Mouse (Mus musculus): ENCODE measurements around the gene Tubb1. TPM values are rescaled to one million over a fixed set of nuclear protein-coding genes. Genes with fewer than 3 reads are reported as not detected.

Gene Tubb1
- polyA plus RNA-seq, 1 experiment, result 58.7 TPM

GRCm38 (mm10) chr2:174436916-174437696 is 13.4 kb upstream of the Tubb1 start:
- TF ChIP-seq CTCF (IDR thresholded peaks at IDR 0.05; ENCODE audit: extremely low read depth, insufficient read depth, insufficient read length, insufficient replicate concordance), result no peak
- TF ChIP-seq POLR2A (IDR thresholded peaks at IDR 0.05; ENCODE audit: low read depth, low read length), result no peak
- peak overlapping the region; percentile 91 for H3K4me3 ChIP-seq (ENCODE audit: extremely low read depth, insufficient read depth, insufficient read length)

GRCm38 (mm10) chr2:174437697-174437982 is 12.9 kb upstream of the Tubb1 start:
- Histone ChIP-seq H3K27ac (ENCODE audit: insufficient read depth, low read length) (peak overlapping the region; percentile 94), H3K4me1 (ENCODE audit: control insufficient read depth, insufficient read depth, insufficient read length) (peaks cover 37% of the 10 kb centered on the region), H3K4me3 (ENCODE audit: extremely low read depth, insufficient read depth, insufficient read length) (peak overlapping the region; percentile 91), H3K27me3 (ENCODE audit: control insufficient read depth, insufficient read depth, low read length) (no peaks in the 10 kb centered on the region), H3K36me3 (ENCODE audit: control insufficient read depth, insufficient read depth, low read length) (peaks cover 11% of the 10 kb centered on the region)
- TF ChIP-seq CTCF (IDR thresholded peaks at IDR 0.05; ENCODE audit: extremely low read depth, insufficient read depth, insufficient read length, insufficient replicate concordance), result no peak
- peak; percentile 40; the same call in 1 of the 2 replicates for TF ChIP-seq POLR2A (IDR thresholded peaks at IDR 0.05; ENCODE audit: low read depth, low read length)
- 29% methylated on average over 4 of the region's 4 CpGs for WGBS
- peak; percentile 63 to 73 for DNase-seq (ENCODE audit: low read depth in 1 of 2, low spot score in 2 of 2)

More at GRCm38 (mm10) chr2:174436916-174437696, 13.4 kb upstream of the Tubb1 start:
- H3K27ac ChIP-seq (ENCODE audit: insufficient read depth, low read length), result peak overlapping the region; percentile 94
- peaks cover 37% of the 10 kb centered on the region for H3K4me1 ChIP-seq (ENCODE audit: control insufficient read depth, insufficient read depth, insufficient read length)
- 58% methylated on average over 7 of the region's 7 CpGs for WGBS
- H3K27me3 ChIP-seq (ENCODE audit: control insufficient read depth, insufficient read depth, low read length), result no peaks in the 10 kb centered on the region
- DNase-seq (ENCODE audit: low read depth in 1 of 2, low spot score in 2 of 2), result peak in 1 of 2 experiments; percentile 32
- peaks cover 16% of the 10 kb centered on the region for H3K36me3 ChIP-seq (ENCODE audit: control insufficient read depth, insufficient read depth, low read length)

DNA sequence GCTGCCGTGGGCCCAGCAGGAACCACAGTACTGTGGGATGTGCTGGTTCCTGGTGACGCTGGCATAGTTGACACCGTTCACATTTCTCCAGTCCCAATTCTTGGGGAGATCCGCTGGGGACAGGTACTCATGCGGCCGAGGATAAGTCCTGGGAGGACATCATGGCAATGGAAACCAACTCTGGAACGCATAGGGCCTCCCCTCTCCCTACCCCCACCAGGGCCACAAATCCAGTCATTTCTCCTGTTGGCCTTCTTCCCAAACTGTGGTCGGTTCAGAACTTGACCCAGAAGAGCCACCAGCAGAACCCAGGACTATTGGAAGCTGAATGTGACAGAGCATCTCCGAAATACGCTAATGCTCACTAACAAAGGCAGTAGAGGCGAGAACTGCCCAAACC is 12.3 kb upstream of the Tubb1 start:
- TF ChIP-seq POLR2A (IDR thresholded peaks at IDR 0.05; ENCODE audit: low read depth, low read length), result no peak
- TF ChIP-seq CTCF (IDR thresholded peaks at IDR 0.05; ENCODE audit: extremely low read depth, insufficient read depth, insufficient read length, insufficient replicate concordance), result no peak
- peaks cover 37% of the 10 kb centered on the region for H3K4me1 ChIP-seq (ENCODE audit: control insufficient read depth, insufficient read depth, insufficient read length)
- DNase-seq (ENCODE audit: low read depth in 1 of 2, low spot score in 2 of 2), result no peak
- H3K36me3 ChIP-seq (ENCODE audit: control insufficient read depth, insufficient read depth, low read length), result peaks cover 9% of the 10 kb centered on the region
- WGBS, result 67% methylated on average over 11 of the region's 11 CpGs
- H3K27me3 ChIP-seq (ENCODE audit: control insufficient read depth, insufficient read depth, low read length), result no peaks in the 10 kb centered on the region
- peak overlapping the region; percentile 94 for H3K27ac ChIP-seq (ENCODE audit: insufficient read depth, low read length)
- H3K4me3 ChIP-seq (ENCODE audit: extremely low read depth, insufficient read depth, insufficient read length), result peak overlapping the region; percentile 91

DNA sequence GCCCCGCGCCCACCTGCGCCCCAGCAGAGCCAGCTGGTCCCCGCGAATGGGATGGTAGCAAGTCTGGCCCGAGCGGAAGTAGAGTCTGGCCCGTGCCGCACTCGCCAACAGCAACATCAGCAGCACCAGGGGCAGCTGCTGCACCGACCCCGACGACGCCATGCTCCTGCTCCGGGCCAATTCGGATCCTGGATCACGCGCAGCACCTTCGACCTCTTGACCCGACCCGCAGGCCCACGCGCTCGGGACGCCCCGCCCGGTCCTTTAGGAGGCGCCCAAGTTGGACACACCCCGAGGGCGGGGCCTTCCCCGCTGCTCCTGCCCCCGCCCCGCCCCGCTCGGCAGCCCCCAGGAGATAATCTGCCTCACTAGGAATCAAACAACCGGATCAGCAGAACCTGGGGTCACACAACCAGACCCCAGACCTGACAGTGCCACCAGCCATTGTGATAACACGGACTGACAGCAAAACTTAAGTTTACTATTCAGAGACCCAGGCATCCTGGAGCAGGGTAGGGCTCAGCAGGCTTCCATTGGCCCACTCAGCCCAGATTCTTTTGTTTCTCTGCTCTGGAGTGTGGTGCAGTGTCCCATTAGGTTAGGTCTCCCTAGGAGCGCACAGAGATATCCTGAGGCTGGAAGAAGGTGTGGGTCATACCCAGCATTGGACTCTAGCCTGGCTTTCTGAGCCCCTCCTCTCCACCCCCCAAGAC is 11.6 kb upstream of the Tubb1 start, which contains the start of gene Ctsz:
Ctsz (minus strand) TSS at position 303 of the 713 bp plus-strand sequence.
- H3K4me3 ChIP-seq (ENCODE audit: extremely low read depth, insufficient read depth, insufficient read length), result peak within 1 kb of the TSS; percentile 91
- peak; percentile 42 to 75 for DNase-seq (ENCODE audit: low read depth in 1 of 2, low spot score in 2 of 2)
- WGBS, result 1% methylated on average over 38 of the region's 38 CpGs
- peaks cover 37% of the 10 kb centered on the region for H3K4me1 ChIP-seq (ENCODE audit: control insufficient read depth, insufficient read depth, insufficient read length)
- H3K27ac ChIP-seq (ENCODE audit: insufficient read depth, low read length), result peak within 1 kb of the TSS; percentile 94
- no peak for TF ChIP-seq CTCF (IDR thresholded peaks at IDR 0.05; ENCODE audit: extremely low read depth, insufficient read depth, insufficient read length, insufficient replicate concordance)
- peak; percentile 71; the same call in 1 of the 2 replicates for TF ChIP-seq POLR2A (IDR thresholded peaks at IDR 0.05; ENCODE audit: low read depth, low read length)
- H3K36me3 ChIP-seq (ENCODE audit: control insufficient read depth, insufficient read depth, low read length), result peaks cover 5% of the 10 kb centered on the region; the same call in 1 of the 2 replicates
- no peaks in the 10 kb centered on the region for H3K27me3 ChIP-seq (ENCODE audit: control insufficient read depth, insufficient read depth, low read length)

DNA sequence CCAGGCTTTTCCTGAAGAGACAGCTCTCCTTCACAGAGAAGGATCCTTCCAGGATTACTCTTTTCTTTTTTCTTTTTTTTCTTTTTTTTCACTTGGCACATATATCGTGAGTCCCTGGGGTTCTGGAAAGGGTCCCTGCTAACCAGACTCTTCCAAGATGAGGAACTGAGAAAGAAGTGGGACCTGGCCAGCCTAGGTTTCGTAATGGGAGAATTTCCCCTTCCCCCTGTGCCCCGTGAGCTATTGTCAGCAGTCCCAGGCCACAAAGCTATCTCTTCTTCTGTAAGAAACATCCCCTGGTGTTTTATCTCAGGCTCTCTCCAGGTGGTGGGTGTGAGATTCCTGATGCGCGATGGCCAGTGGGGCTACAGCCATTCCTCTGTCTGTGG is 11.1 kb upstream of the Tubb1 start:
- no peak for DNase-seq (ENCODE audit: low read depth in 1 of 2, low spot score in 2 of 2)
- Histone ChIP-seq H3K4me3 (ENCODE audit: extremely low read depth, insufficient read depth, insufficient read length) (no peak overlapping the region), H3K4me1 (ENCODE audit: control insufficient read depth, insufficient read depth, insufficient read length) (peaks cover 32% of the 10 kb centered on the region; the same call in 1 of the 2 replicates), H3K27me3 (ENCODE audit: control insufficient read depth, insufficient read depth, low read length) (no peaks in the 10 kb centered on the region), H3K27ac (ENCODE audit: insufficient read depth, low read length) (peak overlapping the region; percentile 67), H3K36me3 (ENCODE audit: control insufficient read depth, insufficient read depth, low read length) (peaks cover 5% of the 10 kb centered on the region; the same call in 1 of the 2 replicates)
- TF ChIP-seq CTCF (IDR thresholded peaks at IDR 0.05; ENCODE audit: extremely low read depth, insufficient read depth, insufficient read length, insufficient replicate concordance), result no peak
- no peak for TF ChIP-seq POLR2A (IDR thresholded peaks at IDR 0.05; ENCODE audit: low read depth, low read length)
- WGBS, result 35% methylated on average over 5 of the region's 5 CpGs

- no peak for DNase-seq (ENCODE audit: low read depth in 1 of 2, low spot score in 2 of 2)
- Histone ChIP-seq H3K4me3 (ENCODE audit: extremely low read depth, insufficient read depth, insufficient read length) (no peak overlapping the region), H3K36me3 (ENCODE audit: control insufficient read depth, insufficient read depth, low read length) (peaks cover 3% of the 10 kb centered on the region; the same call in 1 of the 2 replicates), H3K27ac (ENCODE audit: insufficient read depth, low read length) (peak overlapping the region; percentile 60), H3K4me1 (ENCODE audit: control insufficient read depth, insufficient read depth, insufficient read length) (peaks cover 28% of the 10 kb centered on the region; the same call in 1 of the 2 replicates), H3K27me3 (ENCODE audit: control insufficient read depth, insufficient read depth, low read length) (no peaks in the 10 kb centered on the region)
- WGBS, result 88% methylated on average over 9 of the region's 9 CpGs
- TF ChIP-seq CTCF (IDR thresholded peaks at IDR 0.05; ENCODE audit: extremely low read depth, insufficient read depth, insufficient read length, insufficient replicate concordance) (no peak), POLR2A (IDR thresholded peaks at IDR 0.05; ENCODE audit: low read depth, low read length) (no peak)
These were observed 10.5 kb upstream of the Tubb1 start for GRCm38 (mm10) chr2:174439961-174440360.
